Mouse (Mus musculus) heart, adult 11 months (tissue): ENCODE measurements around the gene Zfp808.
A peak's percentile ranks its signal among the peaks of the same experiment; 100 is the strongest.
"Not testable (repeated sequence)": the region's sequence is repeated elsewhere in the genome, so short reads cannot be mapped to it uniquely, and the experiment has no call there.

ENCODE experiments used
- DNase-seq: peaks from one replicate; pipeline ENCODE4 v3.0.0; 2022

Gene Zfp808

DNA sequence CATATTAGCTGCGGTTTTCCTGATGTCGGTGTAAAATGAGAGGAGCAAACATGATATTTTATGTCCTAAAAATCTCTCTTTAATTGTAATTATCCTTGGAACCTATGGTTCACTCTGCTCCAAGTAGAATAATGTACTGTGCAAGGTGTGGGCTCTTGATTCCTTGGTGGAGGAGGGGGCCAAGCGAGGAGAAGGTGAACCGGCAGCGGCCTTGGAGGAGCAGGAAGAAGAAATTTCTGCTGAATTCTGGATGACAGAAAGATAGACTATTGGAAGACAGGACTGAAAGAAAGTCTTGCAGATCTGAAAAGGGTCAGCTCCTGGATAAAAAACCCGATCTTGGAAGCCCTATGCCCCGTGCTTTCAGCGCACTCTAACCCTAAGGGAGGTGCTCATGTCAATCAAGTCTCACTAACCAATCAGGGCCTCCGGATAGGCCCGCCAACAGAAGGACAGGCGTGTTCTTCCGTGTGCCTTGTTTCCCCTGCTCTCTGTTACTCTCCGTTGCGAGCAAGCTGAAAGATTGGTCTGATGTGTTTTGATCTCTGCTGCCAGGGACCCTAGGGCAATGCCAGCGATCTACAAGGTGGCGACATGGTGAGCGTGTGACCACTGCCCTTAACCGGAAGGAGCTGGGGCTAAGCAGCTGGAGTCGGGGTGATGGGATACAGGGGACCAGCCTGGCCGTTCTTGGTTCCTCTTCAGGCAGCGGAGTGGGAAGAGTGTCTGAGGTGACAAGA, at the start of gene Zfp808:
Zfp808 (plus strand) TSS at position 455 of the 740 bp plus-strand sequence.
- DNase-seq = peak; percentile 98

DNA sequence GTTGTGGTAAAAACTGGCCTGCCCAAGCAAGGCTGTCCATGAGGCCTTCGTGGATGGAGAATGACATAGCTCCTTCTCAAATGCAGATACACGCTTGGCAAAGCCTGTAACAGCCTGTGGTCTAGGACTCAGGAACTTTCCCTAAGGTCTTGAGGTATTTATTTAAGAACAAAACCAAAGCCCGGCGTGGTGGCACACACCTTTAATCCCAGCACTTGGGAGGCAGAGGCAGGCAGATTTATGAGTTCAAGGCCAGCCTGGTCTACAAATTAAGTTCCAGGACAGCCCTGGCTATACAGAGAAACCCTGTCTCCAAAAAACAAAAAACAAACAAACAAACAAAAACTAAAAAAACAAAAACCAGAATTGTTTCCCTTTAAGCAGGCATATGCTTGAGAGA, 30.9 kb upstream of the Zfp808 start:
- peak; percentile 89 for DNase-seq

DNA sequence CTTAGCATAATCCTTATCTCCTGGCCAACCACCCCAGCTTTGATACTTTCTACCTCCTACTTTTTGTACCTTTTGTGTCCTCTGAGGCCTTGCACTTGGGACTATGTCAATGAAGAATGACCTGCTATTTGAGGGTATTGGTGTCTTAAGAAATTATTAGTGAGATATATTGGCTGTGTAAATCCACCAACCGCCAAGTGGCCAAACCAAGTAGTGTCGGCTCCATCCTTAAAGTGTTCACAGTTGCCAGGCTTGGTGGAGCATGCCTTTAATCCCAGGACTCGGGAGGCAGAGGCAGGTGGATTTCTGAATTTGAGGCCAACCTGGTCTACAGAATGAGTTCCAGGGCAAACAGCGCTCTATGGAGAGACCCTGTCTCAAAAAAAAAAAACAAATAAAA, 30.2 kb upstream of the Zfp808 start:
- peak; percentile 88 for DNase-seq

DNA sequence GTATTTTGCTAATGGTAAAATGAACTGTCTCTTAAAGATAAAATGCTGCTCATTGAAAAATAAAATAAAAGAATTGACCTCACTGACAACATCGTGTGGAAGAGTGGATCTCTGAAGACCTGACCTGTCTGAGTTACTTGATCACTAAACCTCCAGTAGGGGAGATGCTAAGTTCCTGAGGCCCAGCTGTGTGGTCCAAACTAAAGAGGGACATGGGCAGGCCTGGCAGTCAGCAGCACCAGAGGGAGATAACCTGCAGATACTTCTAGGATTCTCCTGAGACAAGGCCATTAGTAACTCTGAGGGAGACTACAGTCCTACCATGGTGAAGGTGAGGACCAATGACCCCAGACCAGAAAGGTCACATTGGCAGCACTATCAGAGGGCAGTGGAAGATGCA, 27.3 kb upstream of the Zfp808 start:
- DNase-seq = peak; percentile 82

DNA sequence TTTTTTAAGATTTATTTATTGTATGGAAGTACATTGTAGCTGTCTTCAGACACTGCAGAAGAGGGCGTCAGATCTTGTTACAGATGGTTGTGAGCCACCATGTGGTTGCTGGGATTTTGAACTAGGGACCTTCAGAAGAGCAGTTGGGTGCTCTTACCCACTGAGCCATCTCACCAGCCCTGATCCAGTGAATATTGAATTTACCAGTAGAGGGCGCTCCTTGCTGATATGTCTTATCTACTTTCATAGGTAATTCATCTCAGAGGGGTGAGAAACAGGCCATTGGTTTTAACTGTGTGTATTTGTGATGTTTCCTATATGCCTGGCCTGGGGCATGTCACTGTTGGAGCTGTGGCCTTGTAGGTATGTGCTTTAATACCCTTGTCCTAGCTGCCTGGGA, 13.8 kb upstream of the Zfp808 start:
- peak; percentile 77 for DNase-seq

DNA sequence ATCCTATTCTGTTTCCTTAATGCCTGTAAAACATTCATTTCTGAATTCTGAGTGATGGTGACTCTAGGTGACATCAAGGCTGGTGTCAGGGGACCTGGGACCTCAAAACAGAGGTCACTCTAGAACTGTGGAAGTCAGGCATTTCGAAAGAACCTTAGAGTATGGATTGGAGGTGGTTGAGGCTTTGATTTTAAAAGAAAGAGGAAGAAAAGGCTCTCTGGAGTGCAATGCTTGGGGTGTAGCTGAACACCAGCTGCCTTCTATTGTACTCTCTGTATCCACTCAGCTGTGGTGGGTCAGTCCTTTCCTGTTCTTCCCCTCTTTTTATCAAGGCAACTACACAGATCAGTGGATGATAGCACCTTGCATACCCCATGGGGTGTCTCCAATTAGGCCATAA, 8.1 kb upstream of the Zfp808 start:
- not testable (repeated sequence) for DNase-seq

DNA sequence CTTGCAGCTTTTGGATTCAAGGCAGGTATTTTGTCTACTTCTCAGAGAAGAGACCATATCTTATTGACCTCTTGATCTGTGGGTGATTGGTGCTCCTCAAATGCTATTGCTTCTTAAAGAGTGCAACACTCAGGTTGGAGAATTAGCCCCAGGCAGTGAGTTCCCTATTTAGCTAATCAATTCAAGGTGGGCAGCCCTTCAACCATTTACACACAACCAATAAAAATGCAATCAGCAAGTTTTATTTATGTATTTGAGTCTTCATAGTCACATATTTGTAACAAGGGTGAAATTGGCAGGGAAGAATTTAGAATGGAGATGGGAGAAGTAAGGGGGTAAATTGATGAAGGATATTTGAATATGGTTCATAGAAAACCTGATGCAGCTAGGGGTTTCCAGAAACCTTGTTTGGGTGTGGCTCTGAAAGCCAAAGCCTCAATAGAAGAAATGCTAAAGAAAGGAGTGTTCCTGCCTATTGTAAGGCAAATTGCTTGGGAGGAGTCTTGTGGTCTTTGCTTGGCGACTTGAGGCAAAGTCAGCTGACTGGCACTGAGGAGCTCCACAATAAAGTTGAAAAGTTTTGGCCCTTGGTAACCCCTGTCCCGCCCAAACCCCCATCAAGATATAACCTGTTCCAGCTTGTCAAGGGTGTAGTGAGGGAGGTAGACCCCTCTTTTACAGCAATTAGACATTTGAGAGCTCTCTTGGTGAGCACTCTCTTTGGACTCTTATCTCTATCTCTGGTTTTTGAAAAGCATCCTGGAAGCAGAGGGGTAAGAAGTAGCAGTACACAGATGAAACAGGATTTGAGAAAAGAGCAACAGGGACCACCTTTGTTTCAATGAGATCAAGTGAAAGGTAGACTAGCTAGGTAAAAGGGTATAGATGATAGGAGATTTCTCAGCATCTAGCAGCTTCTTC, 52.4 kb downstream of the Zfp808 start:
- not testable (repeated sequence) for DNase-seq

DNA sequence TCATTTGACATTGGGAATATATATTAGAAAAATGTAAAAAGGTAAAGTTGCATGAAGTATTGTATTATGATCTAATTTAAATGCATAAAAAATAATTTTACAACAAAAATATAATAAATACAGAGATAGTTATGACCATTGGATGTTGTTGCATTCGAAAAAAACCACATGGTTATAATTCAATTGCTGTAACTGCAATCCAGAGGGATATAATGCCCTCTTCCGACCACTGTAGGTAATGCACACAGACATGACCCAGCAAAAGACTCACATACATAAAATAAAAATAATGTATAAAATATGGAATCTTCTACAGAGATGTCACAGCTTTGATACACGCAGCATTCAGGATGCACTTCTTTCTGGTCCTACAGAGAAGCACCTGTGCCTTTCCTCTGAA, 115.6 kb downstream of the Zfp808 start:
- no peak for DNase-seq

DNA sequence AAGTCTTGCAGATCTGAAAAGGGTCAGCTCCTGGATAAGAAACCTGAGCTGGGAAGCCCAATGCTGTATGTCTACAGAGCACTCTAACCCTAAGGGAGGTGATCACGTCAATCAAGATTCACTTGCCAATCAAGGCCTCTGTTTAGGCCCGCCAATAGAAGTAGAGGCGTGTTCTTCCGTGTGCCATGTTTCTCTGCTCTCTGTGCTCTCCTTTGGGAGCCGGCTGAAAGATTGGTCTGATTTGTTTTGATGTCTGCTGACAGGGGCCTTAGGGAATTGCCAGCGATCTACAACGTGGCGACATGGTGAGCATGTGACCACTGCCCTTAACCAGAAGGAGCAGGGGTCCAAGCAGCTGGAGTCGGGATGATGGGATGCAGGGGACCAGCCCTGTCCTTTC, 125.5 kb downstream of the Zfp808 start:
- DNase-seq = not testable (repeated sequence)

DNA sequence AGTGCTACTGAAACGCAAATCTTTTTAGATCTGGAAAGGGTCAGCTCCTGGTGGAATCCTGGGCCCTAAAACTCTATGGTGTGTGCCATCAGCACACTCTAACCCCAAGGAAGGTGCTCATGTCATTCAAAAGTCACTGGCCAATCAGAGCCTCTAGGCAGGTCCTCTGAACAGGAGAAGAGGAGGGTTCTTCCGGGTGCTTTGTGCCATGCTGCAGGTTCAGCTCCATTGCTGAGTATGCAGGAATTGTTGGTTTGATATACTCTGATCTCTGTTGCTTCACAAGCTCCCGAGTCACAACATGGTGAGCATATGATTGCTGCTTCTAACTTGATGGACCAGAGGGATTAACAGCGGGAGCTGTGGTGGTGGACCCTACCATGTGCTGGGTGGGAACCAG, 133.7 kb downstream of the Zfp808 start:
- no peak for DNase-seq
